Mouse (Mus musculus): ENCODE data around the gene Sipa1l2. TPM values are rescaled to one million over a fixed set of nuclear protein-coding genes. Genes with fewer than 3 reads are reported as not detected.
A peak's percentile ranks its signal among the peaks of the same experiment; 100 is the strongest.

Sipa1l2 gene
- polyA plus RNA-seq, 1 experiment from 2014 or later: 27.2 TPM

DNA sequence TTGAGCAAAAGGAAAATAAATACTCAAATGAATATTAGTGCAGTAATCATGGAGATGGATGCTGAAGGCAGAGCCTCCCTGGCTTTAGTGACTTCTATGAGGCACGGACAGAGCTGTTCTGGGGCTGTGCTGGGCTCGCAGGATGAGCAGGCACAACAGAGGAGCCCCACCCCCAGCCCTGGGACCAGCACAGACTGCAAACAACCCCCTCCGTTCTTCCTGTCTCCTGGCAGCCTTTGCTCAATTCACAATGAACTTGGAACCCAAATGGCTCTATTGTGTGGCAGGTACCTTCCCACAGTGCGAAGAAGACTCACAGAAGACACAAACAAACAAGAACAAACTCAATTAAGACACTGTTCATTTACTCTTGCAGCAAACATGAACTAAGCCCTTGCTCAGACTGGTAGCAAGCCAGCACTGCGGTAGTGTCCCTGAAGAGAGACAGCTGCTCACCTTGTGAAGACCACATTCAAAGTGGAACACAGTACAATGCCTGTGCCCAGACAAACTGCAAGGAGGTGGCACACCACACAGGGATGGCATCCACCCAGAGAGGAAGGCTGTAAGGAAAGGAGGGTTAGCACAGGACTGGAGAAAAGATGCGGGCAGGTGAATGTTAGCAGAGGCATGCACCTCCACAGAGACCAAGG lies 64.9 kb downstream of the Sipa1l2 start:
- H3K4me1 ChIP-seq: peaks cover 79% of the 10 kb centered on the region
- peak overlapping the region; percentile 27; the same call in 1 of the 2 replicates for H3K9ac ChIP-seq
- ATAC-seq: no peak
- 32% methylated on average over 6 of the region's 6 CpGs for WGBS
- H3K4me2 ChIP-seq: no peak overlapping the region
- no peaks in the 10 kb centered on the region for H3K27me3 ChIP-seq
- no peaks in the 10 kb centered on the region for H3K9me3 ChIP-seq (replicated peaks)
- H3K36me3 ChIP-seq (ENCODE audit: poor library complexity, severe bottlenecking): no peaks in the 10 kb centered on the region
- H3K27ac ChIP-seq: peak overlapping the region; percentile 33; the same call in 1 of the 2 replicates
- no peak overlapping the region for H3K4me3 ChIP-seq

DNA sequence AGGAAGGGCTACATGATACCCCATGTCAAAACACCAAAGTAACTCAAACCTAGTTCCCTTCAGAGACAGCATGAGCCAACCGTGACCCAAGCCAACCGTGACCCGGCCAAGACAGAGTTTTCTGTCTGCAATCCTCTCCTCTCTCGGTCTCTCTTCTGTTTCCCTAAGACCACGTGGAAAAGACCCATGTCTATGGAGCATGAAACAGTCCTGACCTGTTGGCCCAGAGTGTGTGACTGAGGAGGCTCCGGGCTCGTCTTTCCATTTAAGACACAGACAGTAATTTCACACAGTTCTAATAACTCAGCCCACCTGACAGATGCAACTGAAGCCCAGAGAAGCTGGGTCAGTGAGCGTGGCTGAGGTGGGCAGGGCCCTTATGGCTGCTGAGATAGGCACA lies 65.8 kb downstream of the Sipa1l2 start:
- Histone ChIP-seq H3K4me2 (no peak overlapping the region), H3K9ac (no peak overlapping the region), H3K4me3 (no peak overlapping the region), H3K4me1 (peaks cover 72% of the 10 kb centered on the region), H3K27ac (no peak overlapping the region), H3K27me3 (no peaks in the 10 kb centered on the region), H3K9me3 (replicated peaks) (no peaks in the 10 kb centered on the region), H3K36me3 (ENCODE audit: poor library complexity, severe bottlenecking) (no peaks in the 10 kb centered on the region)
- ATAC-seq: no peak
- WGBS: 87% methylated on average over 8 of the region's 8 CpGs

DNA sequence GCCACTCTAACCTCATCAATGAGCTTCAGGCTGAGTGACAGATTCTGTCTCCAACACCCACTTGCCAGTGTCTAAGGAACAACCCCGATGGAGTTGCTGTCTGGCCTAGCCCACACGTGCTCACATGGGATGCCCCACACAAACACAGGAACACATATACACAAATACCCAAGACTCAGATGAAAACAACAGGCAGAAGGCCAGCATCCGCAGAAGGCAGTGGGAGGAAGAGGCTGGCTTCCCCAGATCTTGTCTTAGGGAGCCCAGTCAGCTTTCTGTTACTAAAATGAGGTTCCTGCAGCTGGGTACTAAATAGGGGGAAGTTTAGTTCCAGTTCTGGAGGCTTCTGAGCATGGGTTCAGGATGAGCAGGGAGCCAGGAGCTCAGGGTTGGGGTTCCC lies 66.8 kb downstream of the Sipa1l2 start:
- Histone ChIP-seq H3K36me3 (ENCODE audit: poor library complexity, severe bottlenecking) (no peaks in the 10 kb centered on the region), H3K9me3 (replicated peaks) (no peaks in the 10 kb centered on the region), H3K27me3 (no peaks in the 10 kb centered on the region), H3K27ac (no peak overlapping the region), H3K4me1 (peaks cover 72% of the 10 kb centered on the region), H3K4me2 (no peak overlapping the region), H3K9ac (no peak overlapping the region), H3K4me3 (no peak overlapping the region)
- 84% methylated on average over 3 of the region's 3 CpGs for WGBS
- ATAC-seq: no peak

DNA sequence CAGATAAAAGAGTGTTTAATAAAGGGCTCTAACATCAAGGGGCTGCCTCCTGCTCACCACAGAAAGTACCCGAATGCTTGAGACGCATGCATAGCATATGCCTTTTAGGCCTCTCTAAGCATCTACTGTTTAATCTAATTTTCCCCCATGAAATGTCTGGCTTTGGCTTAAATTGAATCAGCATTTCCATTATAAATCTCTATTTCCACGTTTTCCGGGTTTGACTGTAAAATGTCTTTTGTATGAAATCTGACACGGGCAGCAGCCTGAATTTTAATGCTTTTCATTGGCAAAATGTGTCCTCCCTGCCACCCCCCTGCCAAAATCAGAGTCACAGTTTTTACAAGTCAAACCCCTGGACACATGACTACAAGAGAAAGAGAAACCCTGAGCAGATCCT lies 69.6 kb downstream of the Sipa1l2 start:
- Histone ChIP-seq H3K27me3 (no peaks in the 10 kb centered on the region), H3K9ac (no peak overlapping the region), H3K36me3 (ENCODE audit: poor library complexity, severe bottlenecking) (no peaks in the 10 kb centered on the region), H3K4me2 (no peak overlapping the region), H3K4me1 (peaks cover 57% of the 10 kb centered on the region), H3K4me3 (no peak overlapping the region), H3K27ac (no peak overlapping the region), H3K9me3 (replicated peaks) (no peaks in the 10 kb centered on the region)
- ATAC-seq: no peak
- WGBS: 69% methylated on average over 5 of the region's 5 CpGs

DNA sequence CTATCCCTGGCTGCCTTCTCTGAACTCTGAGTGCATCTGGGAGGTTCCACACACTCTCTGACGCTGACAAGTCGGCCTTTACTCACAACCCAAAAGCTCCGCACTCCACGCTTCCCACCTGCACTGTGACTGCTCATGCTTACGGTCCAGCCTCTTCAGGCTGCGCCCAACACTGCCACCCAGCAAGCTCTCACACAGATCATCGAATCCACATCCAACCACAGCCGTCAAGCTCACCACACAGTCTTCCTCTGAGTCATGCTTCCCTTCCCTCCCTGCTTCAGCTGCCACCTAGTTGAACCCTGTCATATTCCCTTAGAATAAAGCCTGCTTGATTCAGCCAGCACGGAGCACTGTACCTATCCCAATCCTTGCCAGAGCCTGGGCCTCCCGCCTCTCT lies 71.1 kb downstream of the Sipa1l2 start:
- H3K27ac ChIP-seq: no peak overlapping the region
- H3K4me1 ChIP-seq: peaks cover 51% of the 10 kb centered on the region
- no peaks in the 10 kb centered on the region for H3K36me3 ChIP-seq (ENCODE audit: poor library complexity, severe bottlenecking)
- H3K27me3 ChIP-seq: no peaks in the 10 kb centered on the region
- H3K9ac ChIP-seq: no peak overlapping the region
- H3K9me3 ChIP-seq (replicated peaks): no peaks in the 10 kb centered on the region
- no peak overlapping the region for H3K4me2 ChIP-seq
- no peak overlapping the region for H3K4me3 ChIP-seq
- WGBS: 74% methylated on average over 10 of the region's 10 CpGs
- ATAC-seq: no peak

DNA sequence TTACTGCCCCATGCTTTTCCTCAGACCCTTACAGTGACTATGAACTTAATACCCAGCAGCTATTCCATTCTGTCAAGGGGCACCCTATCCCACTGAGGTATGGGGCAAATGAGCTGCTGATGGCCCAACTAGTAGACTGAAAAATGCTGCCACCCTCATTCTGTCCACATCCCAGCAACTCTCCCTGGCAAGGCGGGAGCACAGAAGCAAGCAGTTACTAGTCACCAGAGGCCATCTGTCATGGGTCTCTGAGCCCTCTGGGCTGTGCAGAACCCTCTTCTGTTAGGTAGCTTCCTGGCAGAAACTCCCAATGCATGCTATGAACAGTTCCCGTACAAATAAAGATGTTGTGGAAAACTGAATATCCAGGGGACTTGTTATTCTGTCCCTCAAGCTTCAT lies 74.1 kb downstream of the Sipa1l2 start:
- H3K9ac ChIP-seq: no peak overlapping the region
- ATAC-seq: no peak
- no peak overlapping the region for H3K27ac ChIP-seq
- H3K27me3 ChIP-seq: no peaks in the 10 kb centered on the region
- no peak overlapping the region for H3K4me2 ChIP-seq
- H3K9me3 ChIP-seq (replicated peaks): no peaks in the 10 kb centered on the region
- WGBS: 87% methylated on average over 2 of the region's 2 CpGs
- peaks cover 20% of the 10 kb centered on the region for H3K36me3 ChIP-seq (ENCODE audit: poor library complexity, severe bottlenecking)
- H3K4me3 ChIP-seq: no peak overlapping the region
- peaks cover 47% of the 10 kb centered on the region for H3K4me1 ChIP-seq

DNA sequence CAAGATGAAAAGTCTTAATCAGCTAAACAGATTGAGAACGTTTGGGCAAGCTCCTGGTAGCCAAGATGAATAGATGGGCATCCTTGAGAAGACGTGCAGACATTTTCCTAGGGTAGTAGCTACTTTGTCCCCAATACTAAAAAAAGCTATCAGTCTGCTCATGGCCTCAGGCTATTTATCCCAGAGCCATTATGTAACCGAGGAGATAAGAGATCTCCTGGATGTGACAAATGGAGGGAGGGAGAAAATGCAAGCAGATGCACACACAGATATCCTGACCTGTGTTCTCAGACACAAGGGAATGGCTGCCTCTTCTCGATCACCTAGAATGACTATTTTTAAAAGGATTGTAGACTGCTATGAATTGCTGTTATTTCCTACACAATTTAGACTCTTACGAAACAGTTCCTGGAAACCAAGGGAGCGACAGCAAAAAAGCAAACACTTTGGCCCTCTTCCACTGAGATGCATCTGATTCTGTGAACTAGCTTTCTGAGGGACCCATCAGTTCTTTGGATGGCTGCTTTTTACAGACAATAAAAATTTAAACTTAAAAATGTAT lies 76.3 kb downstream of the Sipa1l2 start:
- ATAC-seq: no peak
- no peak overlapping the region for H3K27ac ChIP-seq
- no peak overlapping the region for H3K4me3 ChIP-seq
- H3K4me2 ChIP-seq: no peak overlapping the region
- no peak overlapping the region for H3K9ac ChIP-seq
- peaks cover 41% of the 10 kb centered on the region for H3K4me1 ChIP-seq
- H3K9me3 ChIP-seq (replicated peaks): no peaks in the 10 kb centered on the region
- H3K27me3 ChIP-seq: no peaks in the 10 kb centered on the region
- H3K36me3 ChIP-seq (ENCODE audit: poor library complexity, severe bottlenecking): peaks cover 30% of the 10 kb centered on the region
- 51% methylated on average over 6 of the region's 6 CpGs for WGBS

DNA sequence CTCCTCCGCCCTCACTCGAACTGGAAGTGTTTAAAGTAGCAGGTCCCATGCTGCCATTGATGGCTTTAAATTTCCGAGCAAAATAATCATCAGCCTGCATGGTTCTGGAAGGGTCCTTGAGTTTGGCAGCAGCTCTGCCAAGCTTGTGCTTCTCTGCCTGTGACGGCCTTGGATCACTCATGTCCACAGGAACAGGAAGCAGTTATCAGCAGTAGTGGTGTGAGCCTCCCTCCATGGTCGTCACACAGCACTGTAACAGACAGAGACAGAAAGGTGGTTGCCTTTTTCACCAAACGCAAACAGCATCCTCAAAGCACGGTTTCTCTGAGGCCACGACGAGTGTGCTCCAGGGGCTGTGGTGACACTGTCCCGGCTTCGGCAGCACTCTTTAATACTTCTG lies 77.2 kb downstream of the Sipa1l2 start:
- 80% methylated on average over 11 of the region's 11 CpGs for WGBS
- peaks cover 37% of the 10 kb centered on the region for H3K36me3 ChIP-seq (ENCODE audit: poor library complexity, severe bottlenecking)
- no peak for ATAC-seq
- peaks cover 36% of the 10 kb centered on the region for H3K4me1 ChIP-seq
- no peak overlapping the region for H3K27ac ChIP-seq
- no peaks in the 10 kb centered on the region for H3K27me3 ChIP-seq
- H3K9me3 ChIP-seq (replicated peaks): no peaks in the 10 kb centered on the region
- H3K4me2 ChIP-seq: no peak overlapping the region
- H3K9ac ChIP-seq: no peak overlapping the region
- no peak overlapping the region for H3K4me3 ChIP-seq

DNA sequence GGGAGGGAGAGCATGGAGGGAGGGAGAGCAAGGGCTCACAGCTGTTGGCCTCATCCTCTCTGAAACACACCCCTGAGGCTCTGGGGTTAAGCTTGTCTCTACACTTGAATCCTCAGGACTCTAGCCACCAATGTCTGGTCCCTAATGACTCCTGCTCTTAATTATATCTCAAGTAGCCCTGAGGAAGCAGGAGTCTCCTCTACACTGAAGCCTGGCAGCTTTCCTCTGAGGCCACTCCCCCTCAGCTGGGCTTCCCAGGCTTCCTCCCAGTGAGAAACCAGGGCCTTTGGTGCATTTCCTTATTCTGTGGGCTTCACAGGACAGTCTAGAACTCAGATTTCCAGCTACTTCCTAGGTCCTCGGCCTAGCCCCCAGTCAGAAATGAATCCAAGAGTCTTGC lies 80.9 kb downstream of the Sipa1l2 start:
- ATAC-seq: no peak
- Histone ChIP-seq H3K27ac (no peak overlapping the region), H3K9me3 (replicated peaks) (no peaks in the 10 kb centered on the region), H3K4me2 (no peak overlapping the region), H3K4me3 (no peak overlapping the region), H3K4me1 (peaks cover 38% of the 10 kb centered on the region), H3K36me3 (ENCODE audit: poor library complexity, severe bottlenecking) (peaks cover 53% of the 10 kb centered on the region), H3K9ac (peak overlapping the region; percentile 13), H3K27me3 (no peaks in the 10 kb centered on the region)
- WGBS: 66% methylated on average over 1 of the region's 1 CpGs

DNA sequence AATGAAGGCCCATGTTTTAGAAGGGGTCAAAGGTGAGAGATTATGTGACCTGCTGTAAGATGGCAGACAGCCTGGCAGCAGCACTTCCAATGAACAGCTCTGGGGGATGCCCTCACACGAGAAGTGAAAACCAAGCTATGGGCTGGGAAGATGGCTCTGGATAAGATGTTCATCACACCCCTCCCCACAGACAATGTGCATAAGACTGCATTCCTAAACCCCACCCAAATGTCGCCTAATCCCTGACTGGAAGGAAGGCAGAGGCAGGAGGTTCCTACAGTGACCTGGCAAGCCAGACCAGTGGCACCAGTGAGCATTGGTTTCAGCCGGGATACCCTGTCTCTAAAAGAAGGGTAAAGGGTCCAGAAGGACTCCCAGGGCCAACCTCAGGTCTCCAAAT lies 83.9 kb downstream of the Sipa1l2 start:
- Histone ChIP-seq H3K4me3 (no peak overlapping the region), H3K36me3 (ENCODE audit: poor library complexity, severe bottlenecking) (peaks cover 58% of the 10 kb centered on the region), H3K9ac (no peak overlapping the region), H3K4me2 (no peak overlapping the region), H3K27ac (no peak overlapping the region), H3K27me3 (no peaks in the 10 kb centered on the region), H3K4me1 (peaks cover 30% of the 10 kb centered on the region), H3K9me3 (replicated peaks) (no peaks in the 10 kb centered on the region)
- WGBS: 90% methylated on average over 3 of the region's 3 CpGs
- ATAC-seq: no peak

DNA sequence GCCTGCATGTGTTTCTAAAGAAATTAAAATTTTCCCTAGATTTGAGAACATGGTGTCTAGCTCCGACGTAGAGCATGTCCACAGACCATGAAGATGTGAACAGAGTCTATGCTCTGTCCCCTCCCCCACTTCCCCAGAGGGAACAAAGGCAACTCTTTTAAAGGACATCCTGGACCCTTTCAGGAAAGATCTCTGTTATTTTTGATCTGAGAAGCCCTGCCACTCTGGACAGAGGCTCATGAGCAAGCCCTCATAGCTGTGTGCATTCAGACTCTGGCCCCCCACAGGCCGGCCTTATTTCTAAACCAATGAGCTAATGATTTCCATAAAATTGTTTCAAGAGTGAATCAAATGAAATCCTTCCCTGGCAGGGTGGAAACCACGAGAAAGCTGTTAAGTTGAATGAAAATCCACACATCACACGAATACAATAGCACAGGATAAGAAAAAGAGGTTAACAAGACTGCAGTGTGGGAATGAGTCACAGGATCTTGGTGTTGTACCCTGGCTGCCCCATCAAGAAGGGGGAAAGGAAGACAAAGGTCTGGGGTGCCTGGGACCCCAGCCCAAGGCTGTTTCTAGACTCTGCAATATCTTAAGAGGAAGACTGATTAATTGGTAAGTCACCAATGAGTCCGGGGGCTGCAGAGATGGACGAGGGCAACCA lies 84.9 kb downstream of the Sipa1l2 start:
- ATAC-seq: peak; percentile 71
- Histone ChIP-seq H3K27me3 (no peaks in the 10 kb centered on the region), H3K4me2 (no peak overlapping the region), H3K36me3 (ENCODE audit: poor library complexity, severe bottlenecking) (peaks cover 60% of the 10 kb centered on the region), H3K4me3 (no peak overlapping the region), H3K27ac (peak overlapping the region; percentile 76), H3K9ac (no peak overlapping the region), H3K4me1 (peaks cover 31% of the 10 kb centered on the region), H3K9me3 (replicated peaks) (no peaks in the 10 kb centered on the region)
- WGBS: 9% methylated on average over 7 of the region's 7 CpGs

DNA sequence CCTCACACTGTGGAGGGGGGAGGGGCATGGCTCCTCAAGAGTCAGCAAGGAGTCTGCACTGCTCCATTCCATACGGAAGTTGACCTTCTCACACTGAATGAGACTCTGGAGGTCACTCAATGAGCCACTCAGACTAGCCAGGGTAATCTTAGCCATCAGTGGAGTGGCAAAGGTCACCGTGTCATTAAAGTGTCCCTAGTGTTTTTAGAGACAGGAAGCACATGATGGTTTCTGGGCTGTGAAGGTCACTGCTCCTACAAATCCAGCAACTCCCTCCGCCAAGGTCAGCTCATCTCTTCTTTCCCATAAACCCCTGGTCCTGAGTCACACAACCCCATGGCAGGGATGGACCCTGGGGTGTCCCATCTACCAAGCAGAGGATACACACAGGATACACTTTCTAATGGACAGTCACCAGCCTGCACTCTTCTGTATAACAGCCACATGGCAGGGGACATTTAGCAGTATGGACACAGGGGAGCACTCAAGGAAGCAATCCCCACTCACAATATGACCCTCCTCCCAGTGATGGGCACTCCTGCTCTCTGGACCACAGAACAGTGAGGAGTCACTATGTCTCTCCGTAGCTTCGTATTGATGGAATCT lies 87.0 kb downstream of the Sipa1l2 start:
- ATAC-seq: no peak
- no peak overlapping the region for H3K4me2 ChIP-seq
- no peak overlapping the region for H3K27ac ChIP-seq
- H3K36me3 ChIP-seq (ENCODE audit: poor library complexity, severe bottlenecking): peaks cover 69% of the 10 kb centered on the region
- no peak overlapping the region for H3K9ac ChIP-seq
- H3K4me3 ChIP-seq: no peak overlapping the region
- H3K9me3 ChIP-seq (replicated peaks): no peaks in the 10 kb centered on the region
- 89% methylated on average over 5 of the region's 5 CpGs for WGBS
- no peaks in the 10 kb centered on the region for H3K27me3 ChIP-seq
- peaks cover 31% of the 10 kb centered on the region for H3K4me1 ChIP-seq

Measured in forebrain, embryonic 13.5 days (tissue).